Mouse (Mus musculus) limb, embryonic 14.5 days (tissue): ENCODE measurements around the gene Chid1. TPM values are rescaled to one million over a fixed set of nuclear protein-coding genes. Genes with fewer than 3 reads are reported as not detected.

Source experiments
- ATAC-seq: fragments of 200-750 bp; cut with Nextera tagmentation; 2 replicates; pipeline ENCODE4 v1.8.0; 2017; ENCODE audit warnings: low read depth, moderate number of reproducible peaks, moderate TSS enrichment; ENCODE audit not compliant: low FRiP score
- DNase-seq: peaks from one replicate; pipeline ENCODE4 v3.0.0-alpha.2; 2015; ENCODE audit warnings: low spot score
- H3K27ac ChIP-seq: fragments of 300-500 bp; sonication (generic); replicated peaks from 2 replicates; pipeline ENCODE4 v1.5.1; 2014; ENCODE audit warnings: low read depth, mild to moderate bottlenecking, low read length, moderate library complexity, mixed read lengths
- H3K27me3 ChIP-seq: fragments of 300-500 bp; sonication (generic); 2 replicates; pipeline ENCODE4 v1.6.1; 2014; ENCODE audit warnings: low read length, mixed read lengths; ENCODE audit not compliant: control insufficient read depth, insufficient read depth
- H3K36me3 ChIP-seq: fragments of 300-500 bp; sonication (generic); 2 replicates; pipeline ENCODE4 v1.6.1; 2014; ENCODE audit warnings: mild to moderate bottlenecking, low read length, moderate library complexity, mixed read lengths; ENCODE audit not compliant: control insufficient read depth, insufficient read depth
- H3K4me1 ChIP-seq: fragments of 300-500 bp; sonication (generic); 2 replicates; pipeline ENCODE4 v1.6.1; 2014; ENCODE audit warnings: antibody characterized with exemption, low read length, mixed read lengths; ENCODE audit not compliant: control insufficient read depth, insufficient read depth
- H3K4me2 ChIP-seq: fragments of 300-500 bp; sonication (generic); replicated peaks from 2 replicates; pipeline ENCODE4 v1.6.1; 2014; ENCODE audit warnings: low read depth, mild to moderate bottlenecking, low read length, moderate library complexity; ENCODE audit not compliant: severe bottlenecking
- H3K4me3 ChIP-seq: fragments of 300-500 bp; sonication (generic); replicated peaks from 2 replicates; pipeline ENCODE4 v1.5.1; 2014; ENCODE audit warnings: low read length
- H3K9ac ChIP-seq: fragments of 300-500 bp; sonication (generic); 2 replicates; pipeline ENCODE4 v1.6.1; 2014; ENCODE audit warnings: mild to moderate bottlenecking, low read depth, low read length, moderate library complexity; ENCODE audit not compliant: severe bottlenecking
- H3K9me3 ChIP-seq: fragments of 300-500 bp; sonication (generic); 2 replicates; pipeline ENCODE4 v1.6.1; 2016; ENCODE audit warnings: low read length; ENCODE audit not compliant: control insufficient read depth
- POLR2A ChIP-seq: fragments of 200-500 bp; IDR thresholded peaks from 2 replicates; pipeline ENCODE4 v1.8.0; 2012; ENCODE audit warnings: inconsistent platforms, mild to moderate bottlenecking, moderate library complexity, borderline replicate concordance; ENCODE audit not compliant: insufficient read depth, insufficient read length; ENCODE audit errors: extremely low read depth
- WGBS: fragments of 180-500 bp; shearing (Covaris S2); extraction: QIAGEN DNeasy Blood & Tissue Kit; methylation state at CpG from one replicate; pipeline ENCODE4 v1.1.7; 2014; 5-methylcytosine and 5-hydroxymethylcytosine counted together
- polyA plus RNA-seq, 2 experiments: library from polyadenylated mRNA; depleted of rRNA in 1 of 2; stranded (reverse) in 1 of 2; unstranded in 1 of 2; fragments of >200 nt; fragmentation: Nextera tagmentation in 1 of 2; extraction: Ambion mirVana in 1 of 2; gene quantifications; 2 replicates each; pipeline versions ENCODE4 v1.2.1 to v1.2.3; 2012 to 2014

Chid1 gene
- polyA plus RNA-seq, 2 experiments: 41.8 to 43.5 TPM

DNA sequence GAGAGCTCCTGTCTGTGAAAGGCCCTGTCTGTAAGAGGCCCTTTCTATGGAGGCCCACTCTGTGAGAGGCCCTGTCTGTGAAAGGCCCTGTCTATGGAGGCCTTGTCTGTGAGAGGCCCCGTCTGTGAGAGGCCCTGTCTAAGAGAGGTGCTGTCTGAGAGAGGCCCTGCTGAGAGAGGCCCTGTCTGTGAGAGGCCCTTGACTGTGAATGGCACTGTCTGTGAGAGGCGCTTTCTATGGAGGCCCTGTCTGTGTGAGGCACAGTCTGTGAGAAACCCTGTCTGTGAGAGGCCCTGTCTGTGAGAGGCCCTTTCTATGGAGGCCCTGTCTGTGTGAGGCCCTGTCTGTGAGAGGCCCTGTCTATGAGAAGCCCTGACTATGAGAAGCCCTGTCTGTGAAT, 33.4 kb downstream of the Chid1 start:
- ATAC-seq: no peak
- Histone ChIP-seq H3K4me3 (no peak overlapping the region), H3K9ac (no peak overlapping the region), H3K4me1 (no peaks in the 10 kb centered on the region), H3K9me3 (no peaks in the 10 kb centered on the region), H3K4me2 (no peak overlapping the region), H3K36me3 (peaks cover 8% of the 10 kb centered on the region), H3K27me3 (no peaks in the 10 kb centered on the region), H3K27ac (no peak overlapping the region)
- TF ChIP-seq POLR2A: no peak
- DNase-seq: no peak
- 85% methylated on average over 2 of the region's 2 CpGs for WGBS

DNA sequence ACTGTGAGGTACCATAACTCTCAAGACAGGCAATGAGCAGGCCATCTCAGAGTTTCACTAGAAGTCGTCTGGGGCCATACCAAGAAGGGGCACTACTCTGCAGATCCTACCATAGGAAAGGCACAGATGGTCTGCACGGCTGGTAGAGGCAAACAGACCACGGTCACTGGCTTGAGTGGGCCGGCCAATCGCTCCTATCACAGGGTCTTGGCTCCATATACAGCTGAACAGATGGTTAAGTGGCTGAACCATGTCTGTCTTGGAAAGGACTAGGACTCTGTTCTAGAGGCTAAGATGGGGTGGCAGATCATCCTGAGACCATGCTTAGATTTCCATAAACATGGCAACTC, 37.1 kb downstream of the Chid1 start:
- WGBS: 92% methylated on average over 5 of the region's 5 CpGs
- TF ChIP-seq POLR2A: no peak
- DNase-seq: no peak
- ATAC-seq: no peak
- Histone ChIP-seq H3K27me3 (no peaks in the 10 kb centered on the region), H3K4me1 (no peaks in the 10 kb centered on the region), H3K36me3 (peaks cover 9% of the 10 kb centered on the region), H3K9ac (no peak overlapping the region), H3K4me2 (no peak overlapping the region), H3K4me3 (no peak overlapping the region), H3K9me3 (no peaks in the 10 kb centered on the region), H3K27ac (no peak overlapping the region)

DNA sequence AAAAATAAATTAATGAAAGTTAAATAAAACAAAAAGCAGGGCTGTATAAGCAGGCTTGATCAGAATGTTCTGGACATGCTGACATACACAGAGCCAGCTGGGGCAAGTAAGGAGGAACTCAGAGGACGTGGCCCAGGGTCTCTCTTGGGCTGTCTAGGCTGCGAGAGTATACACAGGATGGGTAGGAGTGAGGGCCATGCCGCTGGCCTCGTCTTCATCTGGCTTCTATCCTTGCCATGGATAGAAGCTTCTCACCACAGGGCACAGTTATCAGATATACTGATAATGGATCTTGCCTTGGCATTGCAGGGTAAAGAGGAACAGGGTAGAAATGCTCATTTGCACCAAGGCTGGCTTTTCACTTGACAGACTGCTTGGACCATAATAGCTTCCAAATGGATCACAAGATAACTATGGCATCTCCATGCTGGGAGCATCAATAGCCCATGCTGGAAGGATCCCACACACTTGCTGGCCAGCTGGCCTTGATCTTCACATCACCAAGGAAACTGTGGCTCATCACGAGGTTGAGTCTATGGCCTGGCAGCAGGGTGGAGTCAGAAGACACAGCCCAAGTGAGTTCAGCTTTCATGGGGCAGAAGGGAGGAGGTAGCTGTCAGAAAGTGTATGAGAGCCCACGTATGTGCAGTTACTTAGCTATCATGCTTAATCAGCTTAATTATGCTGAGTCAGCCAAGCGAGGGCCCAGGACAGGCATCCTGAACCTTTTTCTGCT, 37.7 kb downstream of the Chid1 start:
- Histone ChIP-seq H3K9ac (no peak overlapping the region), H3K27ac (no peak overlapping the region), H3K27me3 (no peaks in the 10 kb centered on the region), H3K36me3 (peaks cover 9% of the 10 kb centered on the region), H3K9me3 (no peaks in the 10 kb centered on the region), H3K4me1 (no peaks in the 10 kb centered on the region), H3K4me3 (no peak overlapping the region), H3K4me2 (no peak overlapping the region)
- DNase-seq: no peak
- ATAC-seq: no peak
- no peak for TF ChIP-seq POLR2A
- WGBS: 89% methylated on average over 7 of the region's 7 CpGs

DNA sequence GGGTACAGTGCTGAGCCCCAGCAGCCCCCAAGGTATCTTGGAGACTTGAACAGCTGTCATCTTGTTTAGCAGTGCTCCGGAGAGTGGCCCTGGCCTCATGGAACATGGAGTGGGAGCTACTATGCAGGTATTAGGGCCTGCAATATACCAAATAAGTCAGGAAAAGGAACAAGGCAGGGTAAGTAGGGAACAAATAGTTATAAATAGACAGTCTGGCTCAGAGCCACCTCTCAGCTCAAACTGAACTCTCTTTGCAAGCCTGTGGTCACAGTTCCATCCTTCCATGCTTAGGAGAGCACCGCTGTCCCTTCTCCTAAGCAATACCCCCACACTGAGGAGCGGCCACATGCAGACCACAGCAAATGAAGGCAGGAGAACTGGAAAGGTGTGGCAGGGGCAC, 42.1 kb downstream of the Chid1 start:
- no peak overlapping the region for H3K4me3 ChIP-seq
- no peak overlapping the region for H3K27ac ChIP-seq
- H3K4me1 ChIP-seq: no peaks in the 10 kb centered on the region
- TF ChIP-seq POLR2A: no peak
- H3K27me3 ChIP-seq: no peaks in the 10 kb centered on the region
- no peak overlapping the region for H3K9ac ChIP-seq
- DNase-seq (no peak), ATAC-seq (no peak)
- no peaks in the 10 kb centered on the region for H3K9me3 ChIP-seq
- H3K4me2 ChIP-seq: no peak overlapping the region
- peaks cover 20% of the 10 kb centered on the region for H3K36me3 ChIP-seq
- 89% methylated on average over 3 of the region's 3 CpGs for WGBS

DNA sequence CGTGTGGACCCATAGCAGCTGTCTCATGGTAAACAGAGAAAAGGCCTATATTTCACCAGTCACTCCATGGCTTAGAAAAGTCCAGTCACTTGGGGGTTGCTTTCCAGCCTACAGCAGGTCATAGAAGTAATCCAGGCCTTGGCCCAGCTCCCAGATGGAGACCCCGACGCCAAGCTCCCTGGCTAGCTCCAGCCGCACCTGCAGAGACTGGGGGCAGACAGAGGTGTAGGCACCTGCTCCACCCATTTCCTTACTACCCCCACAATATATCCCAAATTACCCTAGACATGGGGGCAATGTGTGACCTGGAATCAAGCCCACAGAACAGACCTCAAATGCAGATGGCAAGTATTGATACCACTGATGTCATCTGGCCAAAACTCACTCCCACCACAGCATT, 43.7 kb downstream of the Chid1 start:
- Histone ChIP-seq H3K4me3 (no peak overlapping the region), H3K27me3 (no peaks in the 10 kb centered on the region), H3K4me2 (no peak overlapping the region), H3K27ac (no peak overlapping the region), H3K36me3 (peaks cover 33% of the 10 kb centered on the region), H3K9me3 (no peaks in the 10 kb centered on the region), H3K4me1 (no peaks in the 10 kb centered on the region), H3K9ac (no peak overlapping the region)
- no peak for ATAC-seq
- 79% methylated on average over 4 of the region's 4 CpGs for WGBS
- TF ChIP-seq POLR2A: no peak
- DNase-seq: no peak

DNA sequence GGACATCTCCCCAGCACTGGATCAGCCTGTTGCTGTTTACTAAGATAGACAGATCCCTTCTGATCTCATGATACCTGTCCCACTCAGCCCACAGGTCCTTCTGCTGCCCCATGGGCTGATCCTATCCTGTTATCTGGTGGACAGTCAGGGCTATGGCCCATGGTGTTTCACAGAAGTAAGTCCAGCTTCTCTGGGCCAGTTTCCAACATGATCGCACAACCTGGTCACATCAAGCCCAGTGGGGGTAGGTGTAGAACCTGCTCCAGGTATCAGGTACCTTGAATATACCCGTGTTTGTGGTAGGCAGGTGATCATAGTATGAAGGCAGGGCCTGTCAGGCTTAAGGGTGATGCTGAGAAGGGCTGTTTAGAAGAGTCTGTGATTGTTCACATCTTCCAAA, 44.3 kb downstream of the Chid1 start:
- no peak overlapping the region for H3K4me2 ChIP-seq
- H3K36me3 ChIP-seq: peaks cover 37% of the 10 kb centered on the region
- 87% methylated on average over 2 of the region's 2 CpGs for WGBS
- DNase-seq: no peak
- no peak overlapping the region for H3K4me3 ChIP-seq
- no peaks in the 10 kb centered on the region for H3K9me3 ChIP-seq
- ATAC-seq: no peak
- no peak for TF ChIP-seq POLR2A
- H3K9ac ChIP-seq: no peak overlapping the region
- no peaks in the 10 kb centered on the region for H3K4me1 ChIP-seq
- no peak overlapping the region for H3K27ac ChIP-seq
- H3K27me3 ChIP-seq: no peaks in the 10 kb centered on the region
